Mouse (Mus musculus): ENCODE measurements around the gene Ankrd13c. TPM values are rescaled to one million over a fixed set of nuclear protein-coding genes. Genes with fewer than 3 reads are reported as not detected.

The Ankrd13c gene
- total and polyA plus RNA-seq, 2 experiments from 2014 or later, result 26.2 to 31.6 TPM

- ATAC-seq (ENCODE audit: low FRiP score) (no peak), DNase-seq (ENCODE audit: low spot score) (no peak)
- Histone ChIP-seq H3K9me3 (ENCODE audit: low read length) (no peaks in the 10 kb centered on the region), H3K4me3 (ENCODE audit: low read depth, low read length) (no peak overlapping the region), H3K36me3 (ENCODE audit: insufficient read depth, low read length) (no peaks in the 10 kb centered on the region), H3K4me1 (ENCODE audit: insufficient read depth, low read length) (no peaks in the 10 kb centered on the region), H3K27me3 (ENCODE audit: insufficient read depth, low read length) (no peaks in the 10 kb centered on the region), H3K4me2 (ENCODE audit: low read depth, low read length, poor library complexity, severe bottlenecking) (no peak overlapping the region), H3K27ac (ENCODE audit: low read depth, low read length) (no peak overlapping the region), H3K9ac (replicated peaks; ENCODE audit: low read length, poor library complexity, severe bottlenecking) (no peak overlapping the region)
- no peak for TF ChIP-seq CTCF (IDR thresholded peaks at IDR 0.05)
Observed at GRCm38 (mm10) chr3:157957320-157957719, 10.3 kb downstream of the Ankrd13c start.

- Histone ChIP-seq H3K4me1 (ENCODE audit: insufficient read depth, low read length) (no peaks in the 10 kb centered on the region), H3K9me3 (ENCODE audit: low read length) (no peaks in the 10 kb centered on the region), H3K4me3 (ENCODE audit: low read depth, low read length) (no peak overlapping the region), H3K27ac (ENCODE audit: low read depth, low read length) (no peak overlapping the region), H3K27me3 (ENCODE audit: insufficient read depth, low read length) (no peaks in the 10 kb centered on the region), H3K4me2 (ENCODE audit: low read depth, low read length, poor library complexity, severe bottlenecking) (no peak overlapping the region), H3K9ac (replicated peaks; ENCODE audit: low read length, poor library complexity, severe bottlenecking) (no peak overlapping the region), H3K36me3 (ENCODE audit: insufficient read depth, low read length) (no peaks in the 10 kb centered on the region; the same call in 1 of the 2 replicates)
- ATAC-seq (ENCODE audit: low FRiP score), result no peak
- 99% methylated on average over 2 of the region's 2 CpGs for WGBS
- TF ChIP-seq CTCF (IDR thresholded peaks at IDR 0.05), result no peak
- no peak for DNase-seq (ENCODE audit: low spot score)
Observed at GRCm38 (mm10) chr3:157971151-157971550, 24.1 kb downstream of the Ankrd13c start.

GRCm38 (mm10) chr3:157973236-157973635 lies 26.2 kb downstream of the Ankrd13c start:
- Histone ChIP-seq H3K27ac (ENCODE audit: low read depth, low read length) (no peak overlapping the region), H3K4me1 (ENCODE audit: insufficient read depth, low read length) (no peaks in the 10 kb centered on the region), H3K9me3 (ENCODE audit: low read length) (no peaks in the 10 kb centered on the region), H3K27me3 (ENCODE audit: insufficient read depth, low read length) (no peaks in the 10 kb centered on the region), H3K4me3 (ENCODE audit: low read depth, low read length) (no peak overlapping the region), H3K4me2 (ENCODE audit: low read depth, low read length, poor library complexity, severe bottlenecking) (no peak overlapping the region), H3K36me3 (ENCODE audit: insufficient read depth, low read length) (no peaks in the 10 kb centered on the region; the same call in 1 of the 2 replicates), H3K9ac (replicated peaks; ENCODE audit: low read length, poor library complexity, severe bottlenecking) (no peak overlapping the region)
- DNase-seq (ENCODE audit: low spot score) (no peak), ATAC-seq (ENCODE audit: low FRiP score) (no peak)
- 0 out of 2 replicates have a peak, but pooled peaks have one; percentile 13 for TF ChIP-seq CTCF (IDR thresholded peaks at IDR 0.05)
- WGBS, result 99% methylated on average over 2 of the region's 2 CpGs

GRCm38 (mm10) chr3:157979619-157980018 lies 32.6 kb downstream of the Ankrd13c start:
- H3K36me3 ChIP-seq (ENCODE audit: insufficient read depth, low read length), result no peaks in the 10 kb centered on the region; the same call in 1 of the 2 replicates
- DNase-seq (ENCODE audit: low spot score), result no peak
- no peak for TF ChIP-seq CTCF (IDR thresholded peaks at IDR 0.05)

GRCm38 (mm10) chr3:157993322-157993721 lies 46.3 kb downstream of the Ankrd13c start:
- TF ChIP-seq CTCF (IDR thresholded peaks at IDR 0.05), result no peak
- H3K4me3 ChIP-seq (ENCODE audit: low read depth, low read length), result no peak overlapping the region
- no peak for DNase-seq (ENCODE audit: low spot score)
- no peaks in the 10 kb centered on the region for H3K27me3 ChIP-seq (ENCODE audit: insufficient read depth, low read length)
- H3K4me1 ChIP-seq (ENCODE audit: insufficient read depth, low read length), result no peaks in the 10 kb centered on the region
- ATAC-seq (ENCODE audit: low FRiP score), result no peak
- no peaks in the 10 kb centered on the region for H3K9me3 ChIP-seq (ENCODE audit: low read length)
- peaks cover 9% of the 10 kb centered on the region; the same call in 1 of the 2 replicates for H3K36me3 ChIP-seq (ENCODE audit: insufficient read depth, low read length)
- H3K9ac ChIP-seq (replicated peaks; ENCODE audit: low read length, poor library complexity, severe bottlenecking), result no peak overlapping the region
- no peak overlapping the region for H3K27ac ChIP-seq (ENCODE audit: low read depth, low read length)
- H3K4me2 ChIP-seq (ENCODE audit: low read depth, low read length, poor library complexity, severe bottlenecking), result no peak overlapping the region

More at GRCm38 (mm10) chr3:157979619-157980018, 32.6 kb downstream of the Ankrd13c start:
- no peak overlapping the region for H3K4me3 ChIP-seq (ENCODE audit: low read depth, low read length)
- no peak overlapping the region for H3K9ac ChIP-seq (replicated peaks; ENCODE audit: low read length, poor library complexity, severe bottlenecking)
- H3K4me1 ChIP-seq (ENCODE audit: insufficient read depth, low read length), result no peaks in the 10 kb centered on the region
- no peaks in the 10 kb centered on the region for H3K27me3 ChIP-seq (ENCODE audit: insufficient read depth, low read length)
- H3K4me2 ChIP-seq (ENCODE audit: low read depth, low read length, poor library complexity, severe bottlenecking), result no peak overlapping the region
- H3K27ac ChIP-seq (ENCODE audit: low read depth, low read length), result no peak overlapping the region
- no peaks in the 10 kb centered on the region for H3K9me3 ChIP-seq (ENCODE audit: low read length)
- ATAC-seq (ENCODE audit: low FRiP score), result no peak

GRCm38 (mm10) chr3:157995726-157996125 lies 48.7 kb downstream of the Ankrd13c start:
- Histone ChIP-seq H3K9ac (replicated peaks; ENCODE audit: low read length, poor library complexity, severe bottlenecking) (no peak overlapping the region), H3K9me3 (ENCODE audit: low read length) (no peaks in the 10 kb centered on the region), H3K4me3 (ENCODE audit: low read depth, low read length) (no peak overlapping the region), H3K27me3 (ENCODE audit: insufficient read depth, low read length) (no peaks in the 10 kb centered on the region), H3K36me3 (ENCODE audit: insufficient read depth, low read length) (no peaks in the 10 kb centered on the region), H3K4me1 (ENCODE audit: insufficient read depth, low read length) (no peaks in the 10 kb centered on the region), H3K4me2 (ENCODE audit: low read depth, low read length, poor library complexity, severe bottlenecking) (no peak overlapping the region), H3K27ac (ENCODE audit: low read depth, low read length) (no peak overlapping the region)
- 98% methylated on average over 2 of the region's 2 CpGs for WGBS
- ATAC-seq (ENCODE audit: low FRiP score), result no peak
- TF ChIP-seq CTCF (IDR thresholded peaks at IDR 0.05), result no peak
- no peak for DNase-seq (ENCODE audit: low spot score)
